Mouse (Mus musculus) midbrain, embryonic 12.5 days (tissue): Measurements from ENCODE around the gene Ptpn14. TPM values are rescaled to one million over a fixed set of nuclear protein-coding genes. Genes with fewer than 3 reads are reported as not detected.

ENCODE experiments used
- ATAC-seq: fragments of 200-750 bp; cut with Nextera tagmentation; 2 replicates; pipeline ENCODE4 v1.8.0; 2017; ENCODE audit warnings: low read depth, moderate TSS enrichment, moderate library complexity; ENCODE audit not compliant: low FRiP score
- H3K27ac ChIP-seq: fragments of 300-500 bp; sonication (generic); replicated peaks from 2 replicates; pipeline ENCODE4 v1.5.1; 2016; ENCODE audit warnings: mild to moderate bottlenecking
- H3K27me3 ChIP-seq: fragments of 300-500 bp; sonication (generic); 2 replicates; pipeline ENCODE4 v1.6.1; 2016; ENCODE audit warnings: mild to moderate bottlenecking
- H3K36me3 ChIP-seq: fragments of 300-500 bp; sonication (generic); 2 replicates; pipeline ENCODE4 v1.6.1; 2016
- H3K4me1 ChIP-seq: fragments of 300-500 bp; sonication (generic); 2 replicates; pipeline ENCODE4 v1.6.1; 2016
- H3K4me2 ChIP-seq: fragments of 300-500 bp; sonication (generic); replicated peaks from 2 replicates; pipeline ENCODE4 v1.6.1; 2016; ENCODE audit warnings: mild to moderate bottlenecking, moderate library complexity
- H3K4me3 ChIP-seq: fragments of 300-500 bp; sonication (generic); 2 replicates; pipeline ENCODE4 v1.5.1; 2016; ENCODE audit warnings: mild to moderate bottlenecking
- H3K9ac ChIP-seq: fragments of 300-500 bp; sonication (generic); replicated peaks from 2 replicates; pipeline ENCODE4 v1.6.1; 2016; ENCODE audit warnings: mild to moderate bottlenecking, moderate library complexity
- H3K9me3 ChIP-seq: fragments of 300-500 bp; sonication (generic); 2 replicates; pipeline ENCODE4 v1.6.1; 2016; ENCODE audit warnings: mild to moderate bottlenecking
- WGBS: fragments of 180-500 bp; shearing (Covaris S2); methylation state at CpG from one replicate; pipeline ENCODE4 v1.1.7; 2016; 5-methylcytosine and 5-hydroxymethylcytosine counted together
- polyA plus RNA-seq: library from polyadenylated mRNA; unstranded; fragments of >200 nt; fragmentation: Nextera tagmentation; extraction: Ambion mirVana; gene quantifications from 2 replicates; pipeline ENCODE4 v1.2.1, GENCODE M21; 2016

The Ptpn14 gene
- polyA plus RNA-seq, 1 experiment from 2014 or later = 4.0 TPM

DNA sequence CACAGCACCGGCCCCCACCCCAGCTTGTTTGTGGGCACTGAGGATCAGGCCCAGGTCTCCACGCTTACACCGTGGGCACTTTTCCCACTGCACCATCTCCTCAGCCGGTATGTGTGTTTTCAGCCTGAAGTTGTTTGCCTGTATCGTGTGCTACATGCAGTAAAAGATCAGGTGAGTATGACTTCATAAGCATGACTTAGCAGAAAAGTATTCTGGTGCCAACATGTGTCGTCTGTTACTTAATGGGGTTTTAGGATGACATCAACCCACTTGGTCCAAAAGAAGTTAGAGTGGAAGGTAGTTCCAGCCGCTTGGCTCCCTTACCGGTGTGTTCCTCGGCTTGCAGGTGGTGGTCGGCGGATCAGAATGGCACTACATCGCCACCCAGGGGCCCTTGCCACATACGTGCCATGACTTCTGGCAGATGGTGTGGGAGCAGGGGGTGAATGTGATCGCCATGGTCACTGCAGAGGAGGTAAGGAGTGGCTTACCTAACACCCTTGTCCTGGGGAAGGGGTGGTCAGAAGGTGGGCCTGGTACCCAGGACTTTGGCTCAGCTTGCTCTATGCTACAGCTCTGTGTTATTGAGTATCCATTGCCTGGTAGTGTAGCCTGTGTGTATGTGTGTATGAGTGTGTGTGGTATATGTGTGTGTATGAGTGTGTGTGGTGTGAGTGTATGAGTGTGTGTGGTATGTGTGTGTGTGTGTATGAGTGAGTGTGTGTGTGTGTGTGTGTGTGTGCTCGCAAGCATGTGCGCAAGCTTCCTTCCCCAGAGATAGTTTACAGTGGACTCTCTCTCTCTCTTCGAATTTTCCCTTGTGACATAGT is 132.3 kb downstream of the Ptpn14 start:
- WGBS = 86% methylated on average over 17 of the region's 17 CpGs
- no peak overlapping the region for H3K9ac ChIP-seq
- peaks cover 6% of the 10 kb centered on the region; the same call in 1 of the 2 replicates for H3K4me1 ChIP-seq
- H3K4me3 ChIP-seq = no peak overlapping the region
- H3K27me3 ChIP-seq = no peaks in the 10 kb centered on the region
- no peaks in the 10 kb centered on the region for H3K9me3 ChIP-seq
- ATAC-seq = no peak
- no peak overlapping the region for H3K27ac ChIP-seq
- H3K36me3 ChIP-seq = no peaks in the 10 kb centered on the region
- H3K4me2 ChIP-seq = no peak overlapping the region

DNA sequence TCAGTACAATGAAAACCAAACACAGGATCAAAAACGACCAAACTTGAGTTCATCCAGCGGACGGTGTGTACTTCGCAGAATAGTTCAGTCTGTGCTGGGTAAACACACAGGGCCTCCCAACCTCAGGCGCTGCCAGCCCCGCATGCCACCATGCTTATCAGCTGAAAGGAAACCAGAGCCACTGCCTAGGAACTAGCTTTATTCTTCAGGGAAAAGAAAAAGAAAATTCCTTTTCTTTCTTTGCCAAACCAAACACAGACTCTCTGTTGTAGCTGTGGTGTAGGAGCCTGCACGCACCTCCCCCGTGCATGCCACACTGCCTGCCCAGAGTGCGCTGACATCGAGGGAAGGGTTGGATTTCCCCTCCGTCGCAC is 132.9 kb downstream of the Ptpn14 start:
- WGBS = 79% methylated on average over 12 of the region's 12 CpGs
- Histone ChIP-seq H3K9ac (no peak overlapping the region), H3K4me2 (no peak overlapping the region)

DNA sequence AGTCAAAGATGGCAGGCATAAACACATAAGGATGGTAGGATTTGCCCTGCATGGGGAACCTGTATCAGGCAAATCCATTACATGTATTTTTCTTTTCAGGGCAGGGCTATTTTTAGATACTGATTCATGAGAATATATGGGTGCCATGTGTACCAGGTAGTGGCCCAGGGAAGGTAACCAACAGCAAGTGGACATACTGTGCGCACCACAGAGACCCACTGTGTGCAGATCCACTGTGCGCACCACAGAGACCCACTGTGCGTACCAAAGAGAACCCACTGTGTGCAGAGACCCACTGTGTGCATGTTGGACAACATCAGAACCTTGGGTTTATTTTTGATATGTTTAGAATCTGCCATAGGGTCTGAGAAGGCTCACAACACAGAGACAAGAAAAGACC is 135.7 kb downstream of the Ptpn14 start:
- no peak overlapping the region for H3K9ac ChIP-seq
- no peak overlapping the region for H3K4me2 ChIP-seq
- no peaks in the 10 kb centered on the region for H3K27me3 ChIP-seq
- no peaks in the 10 kb centered on the region for H3K9me3 ChIP-seq
- H3K4me1 ChIP-seq = peaks cover 4% of the 10 kb centered on the region; the same call in 1 of the 2 replicates
- no peak overlapping the region for H3K27ac ChIP-seq
- 95% methylated on average over 3 of the region's 3 CpGs for WGBS
- no peaks in the 10 kb centered on the region for H3K36me3 ChIP-seq
- ATAC-seq = no peak
- no peak overlapping the region for H3K4me3 ChIP-seq

More for the DNA sequence above, 132.9 kb downstream of the Ptpn14 start:
- H3K4me3 ChIP-seq = no peak overlapping the region
- H3K36me3 ChIP-seq = no peaks in the 10 kb centered on the region
- H3K27me3 ChIP-seq = no peaks in the 10 kb centered on the region
- H3K9me3 ChIP-seq = no peaks in the 10 kb centered on the region
- peaks cover 6% of the 10 kb centered on the region; the same call in 1 of the 2 replicates for H3K4me1 ChIP-seq
- no peak overlapping the region for H3K27ac ChIP-seq
- ATAC-seq = no peak

DNA sequence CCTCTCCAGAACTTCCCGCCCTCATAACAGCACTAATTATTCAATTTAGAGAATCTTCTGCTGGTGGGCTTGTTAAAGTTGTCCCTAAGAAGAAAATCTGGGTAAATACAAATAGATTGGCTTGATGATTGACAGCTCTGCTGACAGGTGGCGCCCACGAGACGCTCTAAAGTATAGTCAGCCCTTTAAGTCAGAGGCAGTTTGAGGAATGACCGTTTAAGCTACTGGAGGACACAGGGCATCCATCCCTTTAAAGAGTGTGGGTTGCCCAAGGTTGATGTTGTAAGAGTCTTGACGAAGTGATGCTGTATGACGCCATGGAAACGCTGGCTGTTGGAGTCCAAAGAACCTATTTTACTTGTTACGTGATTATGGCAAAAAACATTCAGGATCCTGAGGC is 136.2 kb downstream of the Ptpn14 start:
- H3K27ac ChIP-seq = peak overlapping the region; percentile 20
- H3K27me3 ChIP-seq = no peaks in the 10 kb centered on the region
- H3K4me1 ChIP-seq = peaks cover 4% of the 10 kb centered on the region; the same call in 1 of the 2 replicates
- ATAC-seq = no peak
- H3K4me2 ChIP-seq = no peak overlapping the region
- WGBS = 77% methylated on average over 9 of the region's 9 CpGs
- H3K4me3 ChIP-seq = no peak overlapping the region
- no peaks in the 10 kb centered on the region for H3K9me3 ChIP-seq
- no peaks in the 10 kb centered on the region for H3K36me3 ChIP-seq
- H3K9ac ChIP-seq = no peak overlapping the region

DNA sequence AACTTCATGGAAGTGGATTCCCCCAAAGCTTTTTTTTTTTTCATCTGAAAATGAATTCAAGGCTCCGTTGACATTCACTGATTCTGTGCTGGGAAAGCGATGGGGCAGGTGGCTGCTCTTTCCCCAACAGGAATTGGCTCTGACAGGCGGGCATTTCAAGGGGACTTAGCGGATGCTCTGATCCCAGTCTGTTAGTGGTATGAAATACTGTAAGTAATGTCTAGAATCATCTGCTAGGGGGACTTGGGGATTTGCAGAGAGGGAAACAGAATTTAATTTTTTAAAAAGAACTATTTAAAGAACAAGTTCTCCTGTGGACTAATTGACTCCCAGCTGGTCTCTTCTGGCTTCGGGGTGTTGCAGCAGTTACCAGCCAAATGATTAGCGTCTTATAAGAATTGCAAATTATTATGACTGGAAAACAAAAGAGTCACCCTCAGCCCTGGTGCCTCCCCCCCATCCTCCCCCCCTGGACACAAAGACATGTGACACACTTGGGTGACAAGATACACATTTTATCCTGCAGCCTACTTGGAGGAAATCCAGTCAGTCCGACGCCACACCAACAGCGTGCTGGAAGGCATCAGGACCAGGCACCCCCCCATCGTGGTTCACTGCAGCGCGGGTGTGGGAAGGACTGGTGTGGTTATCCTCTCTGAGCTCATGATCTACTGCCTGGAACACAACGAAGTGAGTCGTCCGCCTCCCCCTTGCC is 136.9 kb downstream of the Ptpn14 start:
- H3K27me3 ChIP-seq = no peaks in the 10 kb centered on the region
- no peaks in the 10 kb centered on the region for H3K9me3 ChIP-seq
- no peak overlapping the region for H3K9ac ChIP-seq
- ATAC-seq = no peak
- H3K27ac ChIP-seq = 0 out of 2 replicates have a peak overlapping the region, but pooled peaks have one; percentile 20
- no peaks in the 10 kb centered on the region for H3K36me3 ChIP-seq
- H3K4me3 ChIP-seq = no peak overlapping the region
- H3K4me1 ChIP-seq = peaks cover 4% of the 10 kb centered on the region; the same call in 1 of the 2 replicates
- no peak overlapping the region for H3K4me2 ChIP-seq
- WGBS = 80% methylated on average over 15 of the region's 15 CpGs

DNA sequence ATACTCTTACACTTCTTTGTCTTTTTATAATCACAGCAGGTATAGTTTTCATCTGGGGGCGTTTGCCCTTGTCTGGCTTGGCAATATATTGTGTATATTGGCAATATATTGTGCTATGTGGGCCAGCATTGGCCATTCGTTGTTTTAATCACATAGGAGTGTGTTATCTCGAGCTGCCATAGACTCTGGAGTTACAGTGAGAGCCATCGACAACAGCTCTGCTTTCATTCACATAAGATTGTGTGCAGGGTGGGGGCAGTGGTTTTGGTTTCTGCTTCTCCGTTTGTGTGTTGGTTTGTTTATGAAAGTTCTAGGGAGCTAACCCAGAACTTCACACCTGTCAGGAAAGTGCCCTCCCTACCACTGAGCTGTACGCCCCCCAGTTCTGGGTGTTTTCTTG is 138.6 kb downstream of the Ptpn14 start:
- peaks cover 4% of the 10 kb centered on the region; the same call in 1 of the 2 replicates for H3K4me1 ChIP-seq
- H3K4me2 ChIP-seq = no peak overlapping the region
- H3K4me3 ChIP-seq = no peak overlapping the region
- H3K27me3 ChIP-seq = no peaks in the 10 kb centered on the region
- no peak overlapping the region for H3K27ac ChIP-seq
- no peaks in the 10 kb centered on the region for H3K9me3 ChIP-seq
- 88% methylated on average over 6 of the region's 6 CpGs for WGBS
- ATAC-seq = no peak
- H3K36me3 ChIP-seq = no peaks in the 10 kb centered on the region
- H3K9ac ChIP-seq = no peak overlapping the region

DNA sequence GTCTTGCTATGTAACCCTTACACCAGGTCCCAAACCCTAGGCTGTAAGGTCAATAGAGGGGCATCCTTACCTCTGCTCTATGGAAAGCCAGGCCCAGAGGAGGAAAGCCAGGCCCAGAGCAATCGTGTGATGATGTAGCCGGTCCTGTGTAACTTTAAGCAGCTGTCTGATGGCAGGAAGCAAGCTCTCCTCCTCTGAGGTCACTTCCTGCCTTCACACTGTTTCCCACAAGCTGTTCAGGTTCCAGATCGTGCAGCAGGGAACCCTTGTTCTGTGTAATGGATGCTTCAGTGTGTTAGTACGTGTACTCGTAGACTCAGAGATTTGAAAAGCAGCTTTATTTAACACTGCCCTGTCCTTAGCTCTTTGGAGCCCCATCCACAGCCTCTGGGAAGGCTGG is 139.0 kb downstream of the Ptpn14 start:
- no peak overlapping the region for H3K27ac ChIP-seq

DNA sequence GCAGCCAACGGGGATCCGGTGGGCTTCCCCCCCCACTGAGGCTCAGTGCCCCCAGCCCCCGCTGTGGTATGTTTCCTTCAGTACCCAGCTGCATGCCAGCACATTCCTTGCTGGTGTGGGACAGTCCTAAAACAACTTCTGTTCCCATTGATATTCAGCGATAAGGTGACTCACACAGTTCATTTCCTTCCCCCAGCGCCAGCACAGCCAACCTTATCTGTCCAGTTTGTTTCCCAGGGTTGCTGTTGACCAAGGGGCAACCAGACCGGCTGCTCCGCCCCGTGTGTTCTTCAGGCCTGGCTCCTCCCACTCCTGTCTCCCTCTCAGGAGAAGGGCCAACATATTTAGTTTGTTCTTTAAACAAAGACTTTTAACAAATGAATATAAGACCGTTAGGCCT is 139.4 kb downstream of the Ptpn14 start:
- no peaks in the 10 kb centered on the region for H3K27me3 ChIP-seq
- H3K9ac ChIP-seq = no peak overlapping the region
- no peak overlapping the region for H3K4me3 ChIP-seq
- 74% methylated on average over 9 of the region's 9 CpGs for WGBS
- no peak overlapping the region for H3K4me2 ChIP-seq
- no peaks in the 10 kb centered on the region for H3K36me3 ChIP-seq
- ATAC-seq = no peak
- no peak overlapping the region for H3K27ac ChIP-seq
- H3K4me1 ChIP-seq = peaks cover 4% of the 10 kb centered on the region; the same call in 1 of the 2 replicates
- H3K9me3 ChIP-seq = no peaks in the 10 kb centered on the region

More for the DNA sequence above, 139.0 kb downstream of the Ptpn14 start:
- WGBS = 74% methylated on average over 5 of the region's 5 CpGs
- Histone ChIP-seq H3K4me2 (no peak overlapping the region), H3K4me3 (no peak overlapping the region), H3K36me3 (no peaks in the 10 kb centered on the region), H3K9ac (no peak overlapping the region), H3K27me3 (no peaks in the 10 kb centered on the region), H3K9me3 (no peaks in the 10 kb centered on the region), H3K4me1 (peaks cover 4% of the 10 kb centered on the region; the same call in 1 of the 2 replicates)
- ATAC-seq = no peak

DNA sequence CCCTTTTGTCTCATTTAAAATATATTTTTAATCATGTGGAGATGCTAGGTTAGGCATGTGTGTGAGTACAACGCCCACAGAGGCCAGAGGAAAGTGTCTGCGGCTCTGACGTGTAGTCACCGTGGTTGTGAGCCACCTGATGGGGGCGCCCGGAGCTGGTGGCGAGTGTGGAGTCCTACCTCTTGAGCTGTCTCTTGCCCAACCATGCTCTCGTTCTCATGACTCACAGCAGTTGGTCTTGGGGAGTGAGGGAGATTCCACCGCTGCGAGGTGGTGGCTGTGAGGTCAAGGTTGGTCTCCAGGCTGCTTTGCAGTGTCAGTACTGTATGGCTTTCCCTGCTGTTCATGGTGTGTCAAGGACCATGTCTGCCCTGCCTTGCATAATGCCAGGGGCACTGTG is 140.0 kb downstream of the Ptpn14 start:
- ATAC-seq = no peak
- no peak overlapping the region for H3K4me2 ChIP-seq
- H3K36me3 ChIP-seq = no peaks in the 10 kb centered on the region
- 83% methylated on average over 10 of the region's 10 CpGs for WGBS
- no peaks in the 10 kb centered on the region for H3K27me3 ChIP-seq
- no peak overlapping the region for H3K27ac ChIP-seq
- H3K4me1 ChIP-seq = peaks cover 4% of the 10 kb centered on the region; the same call in 1 of the 2 replicates
- no peaks in the 10 kb centered on the region for H3K9me3 ChIP-seq
- no peak overlapping the region for H3K9ac ChIP-seq
- H3K4me3 ChIP-seq = no peak overlapping the region

DNA sequence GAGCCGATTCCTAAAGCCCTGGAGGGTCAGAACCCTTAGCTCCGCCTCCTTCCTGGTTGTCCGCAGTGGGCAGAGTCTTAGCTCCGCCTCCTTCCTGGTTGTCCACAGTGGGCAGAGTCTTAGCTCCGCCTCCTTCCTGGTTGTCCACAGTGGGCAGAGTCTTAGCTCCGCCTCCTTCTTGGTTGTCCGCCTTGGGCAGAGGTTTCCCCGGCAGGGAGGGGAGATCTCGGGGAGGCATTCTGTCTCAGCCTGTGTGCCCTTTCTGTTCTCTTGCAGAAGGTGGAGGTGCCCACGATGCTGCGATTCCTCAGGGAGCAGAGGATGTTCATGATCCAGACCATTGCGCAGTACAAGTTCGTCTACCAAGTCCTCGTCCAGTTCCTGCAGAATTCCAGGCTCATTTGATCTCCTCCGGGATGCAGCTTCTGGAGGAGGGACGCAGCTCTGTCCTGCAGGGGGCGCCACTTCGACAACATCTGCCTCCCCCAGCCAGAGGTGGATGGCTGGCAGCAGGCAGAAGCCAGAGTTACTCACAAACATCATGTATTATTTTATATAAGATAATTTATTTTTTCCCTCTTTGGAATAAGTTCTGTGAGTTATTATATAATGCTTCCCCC is 141.7 kb downstream of the Ptpn14 start:
- no peak for ATAC-seq
- H3K27ac ChIP-seq = no peak overlapping the region
- 92% methylated on average over 18 of the region's 18 CpGs for WGBS
- no peaks in the 10 kb centered on the region for H3K36me3 ChIP-seq
- no peaks in the 10 kb centered on the region for H3K27me3 ChIP-seq
- H3K9ac ChIP-seq = no peak overlapping the region
- H3K4me2 ChIP-seq = no peak overlapping the region
- no peaks in the 10 kb centered on the region for H3K9me3 ChIP-seq
- peaks cover 4% of the 10 kb centered on the region; the same call in 1 of the 2 replicates for H3K4me1 ChIP-seq
- H3K4me3 ChIP-seq = no peak overlapping the region

DNA sequence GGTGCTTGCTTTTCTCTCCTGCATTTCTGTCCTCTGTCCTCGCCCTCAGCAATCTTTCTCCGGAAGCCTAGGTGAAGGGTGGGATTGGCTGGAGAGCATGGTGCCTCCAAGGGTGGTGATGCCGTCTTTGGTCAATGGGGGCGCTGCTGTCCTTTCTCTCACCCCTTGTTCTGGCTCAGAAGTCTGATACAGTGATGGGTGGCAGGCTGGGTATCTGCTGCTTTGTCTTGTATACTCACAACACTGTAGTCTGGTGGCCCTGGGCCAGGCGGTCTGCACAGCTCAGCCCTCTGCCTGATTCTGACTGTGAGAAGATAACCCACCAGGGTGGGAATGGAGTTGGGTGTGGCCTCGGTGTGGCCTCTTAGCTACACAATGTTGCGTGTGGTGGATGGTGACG is 142.5 kb downstream of the Ptpn14 start:
- Histone ChIP-seq H3K4me2 (no peak overlapping the region), H3K9ac (no peak overlapping the region), H3K9me3 (no peaks in the 10 kb centered on the region), H3K4me1 (no peaks in the 10 kb centered on the region), H3K27ac (no peak overlapping the region), H3K27me3 (no peaks in the 10 kb centered on the region), H3K36me3 (no peaks in the 10 kb centered on the region), H3K4me3 (no peak overlapping the region)
- no peak for ATAC-seq
- WGBS = 84% methylated on average over 8 of the region's 8 CpGs

DNA sequence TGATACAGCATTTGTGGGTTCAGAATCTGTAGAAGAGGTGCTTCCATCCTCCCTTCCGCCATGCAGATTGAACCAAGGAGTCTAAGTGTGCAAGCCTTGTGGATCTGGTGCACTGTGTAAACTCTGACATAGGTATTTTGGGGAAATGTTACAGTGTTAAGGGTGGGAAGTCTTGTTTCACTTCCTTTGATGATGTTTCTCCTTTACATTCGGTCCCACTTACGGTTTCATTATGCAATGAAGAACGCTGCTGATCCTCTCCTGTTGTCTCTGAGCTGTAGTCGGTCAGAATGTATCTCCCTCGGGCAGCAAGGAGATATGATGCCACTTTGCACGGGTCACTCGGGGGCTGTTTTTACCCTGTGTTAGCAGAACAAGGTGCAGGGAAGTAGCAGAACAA is 143.6 kb downstream of the Ptpn14 start:
- H3K4me3 ChIP-seq = no peak overlapping the region
- no peak for ATAC-seq
- no peak overlapping the region for H3K27ac ChIP-seq
- H3K9me3 ChIP-seq = no peaks in the 10 kb centered on the region
- no peaks in the 10 kb centered on the region for H3K27me3 ChIP-seq
- no peaks in the 10 kb centered on the region for H3K36me3 ChIP-seq
- WGBS = 92% methylated on average over 8 of the region's 8 CpGs
- no peak overlapping the region for H3K9ac ChIP-seq
- H3K4me1 ChIP-seq = no peaks in the 10 kb centered on the region
- no peak overlapping the region for H3K4me2 ChIP-seq
